Mouse (Mus musculus): ENCODE measurements at regions not wholly inside any gene's neighbourhood (a gene's known extent, or its start where the extent isn't known, plus 50 kb on each side); places are given as distances from the start of the nearest gene placed in this dataset.

DNA sequence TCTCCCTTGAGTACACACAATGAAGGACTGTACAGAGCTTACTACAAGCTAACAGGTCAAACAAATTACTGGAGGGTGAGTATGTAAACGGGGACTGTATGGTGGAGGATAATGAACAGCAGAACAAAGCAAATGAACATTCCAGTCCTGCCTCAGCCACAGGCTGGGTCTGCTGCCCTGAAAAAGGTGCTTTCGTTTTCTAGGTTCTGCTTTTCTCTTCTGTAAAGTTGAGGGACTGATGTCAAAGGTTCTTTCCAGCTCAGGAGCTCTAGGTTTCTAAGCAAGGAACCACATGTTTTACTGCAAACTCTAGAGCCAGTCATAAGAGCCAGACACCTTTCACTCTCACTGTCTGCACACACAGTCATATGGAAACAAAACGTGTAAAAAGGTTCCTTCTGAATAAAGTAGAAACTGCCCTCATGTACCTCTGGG, 106.1 kb upstream of the Ahr start:
- DNase-seq (ENCODE audit: low read depth, low spot score) = no peak

DNA sequence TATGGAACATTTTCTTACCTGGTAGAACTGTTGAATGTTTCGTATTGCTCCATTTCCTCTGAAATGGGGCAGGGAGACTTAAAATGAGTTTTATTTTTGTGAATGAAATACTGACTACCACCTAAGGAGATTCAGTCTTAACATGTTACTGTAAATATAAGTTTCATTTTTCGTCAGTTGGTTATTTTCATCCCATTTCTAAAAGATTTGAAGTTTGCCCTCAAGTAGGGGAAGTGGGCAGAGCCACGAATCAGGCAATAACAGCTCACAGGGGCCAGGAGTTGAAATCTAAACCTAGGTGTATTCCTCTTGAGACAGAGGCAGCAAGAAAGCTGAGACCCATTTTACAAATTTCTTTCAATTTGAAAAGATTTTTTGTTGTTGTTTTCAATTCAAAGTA, 88.6 kb upstream of the Ahr start:
- DNase-seq (ENCODE audit: low read depth, low spot score) = no peak

DNA sequence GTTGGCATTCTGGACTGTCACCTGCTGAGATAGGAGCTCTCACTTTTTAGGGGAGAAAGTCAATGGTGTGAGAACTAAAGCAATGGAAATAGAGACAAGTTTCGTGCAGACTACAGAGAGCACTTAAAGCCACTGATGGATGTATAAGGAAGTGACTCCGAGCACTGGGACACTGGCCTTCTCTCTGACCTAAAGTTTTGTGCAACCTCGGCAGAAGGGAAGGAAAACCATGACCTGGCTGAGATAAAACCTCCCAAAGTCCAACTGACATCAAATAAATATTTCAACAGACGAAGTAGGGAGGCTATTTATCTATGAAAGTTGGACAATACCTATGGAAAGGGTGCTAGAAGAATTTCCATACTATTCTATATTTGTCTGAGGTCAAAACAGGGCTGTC, 80.0 kb upstream of the Ahr start:
- no peak for DNase-seq (ENCODE audit: low read depth, low spot score)

DNA sequence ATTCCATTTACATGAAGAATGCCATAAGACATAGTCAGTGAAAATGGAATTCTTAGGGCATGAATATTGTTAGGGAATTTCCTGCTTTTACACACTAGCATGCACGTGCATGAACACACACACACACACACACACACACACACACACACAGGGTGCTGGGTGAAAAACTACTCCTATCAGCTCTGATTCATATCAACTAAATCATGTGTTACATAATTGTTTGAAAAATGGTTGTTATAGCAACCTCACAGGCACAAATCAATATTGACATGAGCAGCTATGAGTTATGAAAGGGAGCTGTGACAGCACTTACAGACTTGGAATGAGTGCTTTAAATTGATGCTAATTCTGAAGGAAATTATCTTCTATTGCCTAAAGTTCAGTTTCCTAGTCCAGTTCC, 72.8 kb upstream of the Ahr start:
- no peak for DNase-seq (ENCODE audit: low read depth, low spot score)

DNA sequence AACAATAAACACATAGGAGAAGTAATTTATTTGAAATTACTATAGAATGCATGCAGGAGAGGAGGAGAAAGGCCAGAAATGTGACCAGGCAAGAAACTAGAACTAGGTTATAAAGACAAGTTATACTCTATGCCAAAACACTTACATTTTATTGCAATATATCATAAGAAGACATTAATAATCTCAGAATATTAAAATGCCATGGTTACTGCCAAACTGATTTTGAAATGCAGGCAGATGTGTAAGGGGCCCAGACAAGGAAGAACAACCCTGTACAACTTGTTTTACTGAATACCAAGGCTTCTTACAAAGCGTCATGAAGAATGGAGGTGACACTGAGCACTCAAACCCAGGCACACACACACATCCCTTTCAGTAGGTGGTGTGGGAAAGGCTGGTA, 68.9 kb upstream of the Ahr start:
- no peak for DNase-seq (ENCODE audit: low read depth, low spot score)

DNA sequence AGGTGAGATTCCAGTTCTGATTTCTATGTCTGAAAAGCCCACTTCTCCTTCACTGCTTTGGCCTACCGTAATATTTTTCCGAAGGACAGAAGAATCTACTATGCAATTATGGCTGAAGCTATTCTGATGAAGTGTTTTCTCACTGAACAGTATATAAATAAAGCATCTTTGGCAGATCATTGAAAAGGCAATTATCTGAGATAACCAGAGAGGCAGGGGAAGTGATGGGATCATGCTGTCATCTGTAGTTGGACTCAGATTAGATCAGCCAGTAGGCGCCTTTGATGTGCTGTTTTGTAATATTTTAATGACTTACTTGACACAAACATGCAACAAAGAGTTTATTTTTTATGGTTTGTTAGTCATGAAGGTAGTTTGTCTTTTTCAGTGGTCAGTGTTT, 67.8 kb upstream of the Ahr start:
- no peak for DNase-seq (ENCODE audit: low read depth, low spot score)

DNA sequence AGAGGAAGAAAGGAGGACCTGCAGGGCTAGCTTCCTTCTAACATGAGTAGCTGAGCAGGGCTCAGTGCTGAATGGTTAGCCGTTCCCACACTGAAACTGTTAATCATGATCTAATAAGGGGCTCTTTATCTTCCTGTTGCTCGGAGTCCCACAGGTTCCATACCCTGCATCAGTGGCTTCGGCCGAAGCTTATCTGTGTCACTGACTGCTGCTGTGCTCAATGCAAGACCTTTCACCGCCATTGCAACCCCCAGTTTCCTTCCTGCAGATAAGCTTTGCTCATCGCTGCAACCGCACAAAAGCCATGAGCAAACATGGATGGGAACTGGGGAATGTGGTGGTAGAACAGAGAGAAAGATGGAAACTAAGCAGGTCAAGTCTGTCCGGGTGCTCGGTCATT, 63.5 kb upstream of the Ahr start:
- DNase-seq (ENCODE audit: low read depth, low spot score) = no peak

DNA sequence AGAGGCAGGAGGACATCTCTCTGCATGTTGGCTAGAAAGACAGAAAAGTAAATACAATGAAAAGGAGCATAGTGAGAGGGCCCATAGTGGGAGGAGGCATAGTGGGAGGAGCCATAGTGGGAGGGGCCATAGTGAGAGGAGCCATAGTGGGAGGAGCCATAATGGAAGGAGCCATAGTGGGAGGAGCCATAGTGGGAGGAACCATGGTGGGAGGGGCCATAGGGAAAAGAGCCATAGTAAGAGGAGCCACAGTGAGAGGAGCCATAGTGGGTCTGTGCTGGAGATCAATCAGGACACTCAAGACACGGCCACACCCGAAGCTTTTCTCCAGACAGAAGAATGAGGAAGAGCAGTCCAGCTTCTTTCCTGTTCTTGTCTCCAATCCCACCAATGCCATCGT, 58.0 kb upstream of the Ahr start:
- DNase-seq (ENCODE audit: low read depth, low spot score) = no peak

Data from brain, adult 2 months (tissue).